Mouse (Mus musculus) kidney, adult 11 months (tissue): ENCODE data around the gene Icmt.

ENCODE experiments used
- DNase-seq: peaks from one replicate; pipeline ENCODE4 v3.0.0; 2022

Icmt gene

DNA sequence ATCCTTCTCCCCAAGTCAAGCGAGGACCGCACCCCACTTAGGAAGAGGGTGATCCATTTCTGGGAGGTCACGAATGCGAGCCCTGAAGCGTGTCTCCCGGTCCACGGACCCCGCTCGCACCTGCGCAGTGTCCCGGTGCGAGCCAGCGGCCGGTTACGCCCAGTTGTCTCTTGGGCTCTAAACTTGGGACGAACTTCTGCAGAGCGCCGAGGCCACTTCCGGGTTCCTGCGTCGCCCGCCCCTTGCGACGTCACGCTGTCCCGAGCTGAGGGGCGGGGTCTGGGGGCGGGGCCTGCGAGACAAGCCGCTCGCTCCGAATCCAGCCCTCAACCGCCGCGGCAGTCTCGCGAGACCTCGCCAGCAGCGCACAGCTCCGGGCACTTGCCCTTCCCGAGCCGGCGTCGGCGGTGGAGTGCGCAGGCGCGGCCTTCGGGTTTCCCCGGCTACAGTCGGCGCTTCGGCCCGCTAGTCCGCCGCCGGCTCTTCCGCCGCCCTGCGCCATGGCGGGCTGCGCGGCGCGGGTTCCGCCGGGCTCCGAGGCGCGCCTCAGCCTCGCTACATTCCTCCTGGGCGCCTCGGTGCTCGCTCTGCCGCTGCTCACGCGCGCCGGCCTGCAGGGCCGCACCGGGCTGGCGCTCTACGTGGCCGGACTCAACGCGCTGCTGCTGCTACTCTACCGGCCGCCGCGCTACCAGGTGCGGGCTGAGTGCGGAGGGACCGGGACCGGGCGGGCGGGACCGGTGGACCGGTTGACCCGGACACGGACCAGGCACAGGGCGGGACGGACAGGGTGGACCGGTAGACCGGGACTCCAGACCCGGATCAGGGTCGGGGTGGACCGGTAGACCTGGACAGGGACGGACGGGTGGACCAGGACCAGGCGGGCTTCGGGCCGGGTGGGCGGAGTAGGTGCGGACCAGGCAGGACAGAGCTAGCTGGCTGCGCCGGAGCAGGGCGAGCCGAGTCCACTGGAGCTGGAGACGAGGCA lies at the start of gene Icmt:
Gene Icmt (plus strand): TSS at position 354 of the 988 bp plus-strand sequence.
- DNase-seq = peak; percentile 98

DNA sequence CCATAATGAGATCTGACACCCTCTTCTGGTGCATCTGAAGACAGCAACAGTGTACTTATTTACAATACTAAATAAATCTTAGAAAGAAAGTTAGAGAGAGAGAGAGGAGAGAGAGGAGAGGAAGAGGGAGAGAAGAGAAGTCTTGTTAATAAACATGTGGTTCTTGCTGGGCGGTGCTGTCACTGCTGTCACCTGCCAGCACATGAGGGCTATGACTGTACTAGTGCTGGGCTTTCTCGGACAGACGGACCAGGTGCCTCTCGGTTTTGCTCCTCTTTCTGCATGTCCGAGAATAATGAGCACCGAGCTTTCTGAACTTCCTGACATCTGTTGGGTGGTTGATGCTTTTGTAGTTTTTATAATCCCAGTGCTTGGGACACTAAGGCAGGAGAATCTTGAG lies 46.4 kb upstream of the Icmt start:
- no peak for DNase-seq

- DNase-seq = no peak
These were observed 43.8 kb upstream of the Icmt start for GRCm38 (mm10) chr4:152253183-152253759.

DNA sequence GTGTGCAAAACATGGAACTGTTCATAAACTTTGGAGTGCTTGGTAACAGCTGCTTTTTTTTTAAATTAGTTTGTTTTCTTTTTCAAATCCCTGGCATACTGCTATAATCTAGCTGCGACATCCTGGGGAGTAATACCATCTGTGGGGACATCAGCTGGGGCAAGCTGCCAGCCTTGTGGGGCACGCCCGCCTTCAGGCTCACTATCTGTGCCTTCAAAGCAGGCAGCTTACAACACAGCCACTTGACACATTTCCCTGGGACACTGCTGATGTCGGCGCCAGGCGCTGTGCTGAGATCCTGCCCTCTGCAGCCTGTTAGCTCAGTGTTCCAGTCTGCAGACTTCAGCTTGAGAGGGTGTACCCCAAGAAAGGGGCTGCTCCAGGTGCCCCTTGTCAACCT lies 40.0 kb upstream of the Icmt start:
- no peak for DNase-seq

- no peak for DNase-seq
These were observed 36.6 kb upstream of the Icmt start for GRCm38 (mm10) chr4:152260451-152260850.

- DNase-seq = no peak
These were observed 34.8 kb upstream of the Icmt start for GRCm38 (mm10) chr4:152262187-152262586.

- no peak for DNase-seq
These were observed 33.9 kb upstream of the Icmt start for GRCm38 (mm10) chr4:152263089-152263488.

DNA sequence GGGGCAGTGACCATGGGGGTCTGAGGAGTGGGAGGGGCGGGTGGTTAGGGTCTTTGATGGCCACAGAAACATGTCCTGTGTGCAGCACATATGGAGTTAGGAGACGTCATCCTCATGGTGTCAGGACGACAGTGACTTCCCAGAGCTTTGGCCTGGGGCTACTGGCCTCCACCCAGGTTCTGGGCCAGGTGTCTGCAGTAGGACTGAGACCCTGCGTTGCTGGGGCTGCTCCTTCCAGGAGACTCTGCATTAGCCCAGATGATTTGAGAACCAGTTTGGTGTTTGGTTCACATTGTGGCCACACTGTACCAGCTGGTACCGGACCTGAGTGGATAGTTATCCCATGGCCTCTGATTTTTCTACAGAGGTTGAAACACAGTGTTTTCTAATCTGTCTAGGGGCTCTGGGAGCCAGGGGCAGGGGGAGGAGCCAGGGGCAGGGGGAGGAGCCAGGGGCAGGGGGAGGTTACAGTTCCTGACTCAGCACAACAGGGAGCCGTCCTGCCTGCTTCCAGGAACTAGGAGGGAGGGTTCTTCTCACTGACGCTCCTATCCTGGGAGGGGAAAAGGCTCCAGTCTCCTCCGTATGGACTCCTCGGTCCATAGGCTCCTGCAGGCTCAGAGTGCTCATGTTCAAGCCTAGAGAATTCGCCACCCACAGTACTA lies 33.4 kb upstream of the Icmt start:
- DNase-seq = peak; percentile 27

- DNase-seq = no peak
These were observed 32.9 kb upstream of the Icmt start for GRCm38 (mm10) chr4:152264177-152264530.

- no peak for DNase-seq
These were observed 32.0 kb upstream of the Icmt start for GRCm38 (mm10) chr4:152264867-152265568.

- DNase-seq = no peak
These were observed 31.2 kb upstream of the Icmt start for GRCm38 (mm10) chr4:152265791-152266190.

DNA sequence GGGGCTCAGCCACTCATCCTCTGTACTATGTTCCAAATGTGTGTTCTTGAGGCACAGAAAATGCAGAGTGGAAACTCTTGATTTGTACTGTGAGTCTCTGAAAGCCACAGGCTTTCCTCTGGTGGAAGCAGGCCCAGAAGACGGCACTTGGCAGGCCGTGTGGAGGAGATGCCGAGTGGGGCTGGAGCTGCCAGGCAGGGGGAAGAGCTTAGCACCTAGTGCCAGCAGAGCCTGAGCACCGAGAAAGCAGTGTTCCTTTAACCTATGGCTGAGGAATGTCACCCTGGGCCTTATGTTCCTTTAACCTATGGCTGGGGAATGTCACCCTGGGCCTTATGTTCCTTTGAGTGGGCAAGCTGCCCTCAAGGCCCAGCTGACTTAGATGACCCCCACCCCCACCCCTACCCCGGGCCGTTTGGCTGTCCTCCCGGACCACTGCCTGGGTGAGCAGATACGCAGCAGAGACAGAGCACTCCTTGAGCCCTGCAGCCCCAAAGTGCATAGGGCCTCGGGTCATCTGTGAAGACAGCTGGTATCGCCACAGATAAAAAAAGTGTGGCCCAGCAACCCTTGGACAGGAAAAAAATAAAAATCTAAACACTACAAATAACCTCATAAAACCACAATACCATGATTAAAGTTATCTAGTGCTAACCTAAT lies 30.7 kb upstream of the Icmt start:
- DNase-seq = no peak

- no peak for DNase-seq
These were observed 29.2 kb upstream of the Icmt start for GRCm38 (mm10) chr4:152267748-152268369.

DNA sequence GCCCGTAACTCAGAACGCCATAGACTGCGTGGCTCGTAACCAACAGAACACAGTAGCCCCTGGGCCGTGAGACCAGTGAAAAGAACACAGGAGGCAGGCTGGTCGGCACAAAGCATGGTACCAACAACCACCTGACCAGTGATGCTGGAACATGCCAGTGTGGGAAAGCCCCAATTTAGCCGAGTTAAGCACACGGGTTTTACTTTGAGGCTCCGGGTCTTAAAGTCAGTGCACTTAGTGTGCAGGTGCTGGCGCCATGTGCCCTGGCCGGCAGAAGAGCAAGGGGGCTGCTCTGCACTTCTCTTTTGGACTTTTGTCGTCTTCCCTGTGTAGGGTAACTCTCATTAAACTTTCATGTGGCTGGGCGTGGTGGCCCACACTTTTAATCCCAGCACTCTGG lies 27.1 kb upstream of the Icmt start:
- DNase-seq = no peak

- DNase-seq = no peak
These were observed 26.4 kb upstream of the Icmt start for GRCm38 (mm10) chr4:152270599-152270998.

DNA sequence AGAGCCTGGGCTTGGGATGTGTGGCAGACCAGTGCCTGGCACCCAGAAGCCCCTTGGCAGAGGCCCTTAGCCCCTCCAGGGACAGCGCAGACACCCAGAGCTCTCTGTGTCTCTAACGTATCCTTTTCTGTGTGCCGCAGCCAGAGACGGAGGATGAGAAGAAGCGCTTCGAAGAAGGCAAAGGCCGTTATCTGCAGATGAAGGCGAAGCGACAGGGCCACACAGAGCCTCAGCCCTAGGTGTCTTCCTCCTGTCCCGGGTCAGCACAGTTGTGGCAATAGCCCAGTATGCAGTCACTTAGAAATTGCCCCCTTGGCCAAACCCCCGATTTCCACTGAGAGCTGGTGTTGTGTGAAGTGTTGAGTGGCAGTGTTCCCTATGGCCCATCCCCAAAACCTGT lies 25.7 kb upstream of the Icmt start:
- no peak for DNase-seq

GRCm38 (mm10) chr4:152272006-152272405 lies 25.0 kb upstream of the Icmt start:
- DNase-seq = no peak

GRCm38 (mm10) chr4:152272449-152273049 lies 24.5 kb upstream of the Icmt start:
- DNase-seq = peak; percentile 42

- no peak for DNase-seq
These were observed 23.8 kb upstream of the Icmt start for GRCm38 (mm10) chr4:152273191-152273590.

DNA sequence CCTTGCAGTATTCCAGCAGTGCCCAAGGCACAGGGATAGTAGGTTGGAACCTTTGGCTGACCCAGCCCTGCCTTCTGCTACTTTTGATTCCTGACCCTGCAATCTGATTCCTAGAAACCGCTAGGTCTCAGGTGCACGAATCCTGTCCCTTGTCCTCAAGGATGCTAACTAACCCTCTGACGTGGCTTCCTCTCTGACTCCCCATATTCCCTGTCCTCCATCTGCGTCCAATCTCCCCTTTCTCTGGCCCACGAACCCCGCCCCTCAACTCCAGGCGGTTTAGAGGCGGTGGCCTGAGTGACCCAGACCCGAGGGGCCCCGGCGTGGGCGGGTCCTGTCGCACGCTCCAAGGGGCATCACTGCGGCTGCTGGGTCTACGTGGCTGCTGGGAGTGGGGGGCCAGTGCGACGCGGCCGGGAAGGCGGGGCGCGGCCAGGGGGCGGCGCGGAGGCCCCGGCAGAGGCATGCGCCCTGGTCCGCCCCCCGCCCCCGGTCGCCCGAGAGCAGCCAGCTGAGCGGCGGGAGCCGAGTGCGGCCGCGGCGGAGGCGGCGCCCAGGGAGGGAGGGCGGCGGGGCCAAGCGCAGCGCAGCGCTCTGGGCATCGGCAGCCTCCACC lies 23.3 kb upstream of the Icmt start, which contains the start of gene Gpr153:
Gene Gpr153 (plus strand): TSS at position 612 of the 616 bp plus-strand sequence.
- peak; percentile 23 for DNase-seq

DNA sequence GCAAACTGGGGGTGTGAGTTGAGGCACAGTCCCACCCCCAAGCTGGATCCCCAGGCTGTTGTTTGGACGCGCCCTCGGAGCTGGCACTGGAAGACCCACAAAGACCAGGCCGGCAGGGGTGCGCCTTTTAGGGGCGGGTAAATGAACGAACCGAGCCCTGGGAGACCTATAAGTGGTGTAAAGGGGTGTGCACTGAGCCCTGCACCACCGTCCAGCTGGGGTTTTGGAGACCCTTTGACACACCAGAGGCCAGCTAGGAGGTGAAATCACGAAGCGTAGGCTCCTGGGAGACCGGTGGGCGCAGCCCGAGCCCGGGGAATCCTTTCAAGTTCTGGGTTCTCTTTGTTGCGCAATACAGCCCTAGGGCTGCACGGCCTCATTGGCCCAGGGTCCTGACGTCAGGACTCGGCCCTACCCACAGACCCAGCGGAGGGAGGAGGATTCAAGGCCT lies 22.3 kb upstream of the Icmt start:
- no peak for DNase-seq
